Mouse (Mus musculus) midbrain, embryonic 14.5 days (tissue): ENCODE results near the gene Col20a1. TPM values are rescaled to one million over a fixed set of nuclear protein-coding genes. Genes with fewer than 3 reads are reported as not detected.
A peak's percentile ranks its signal among the peaks of the same experiment; 100 is the strongest.

Source experiments
- ATAC-seq: fragments of 200-750 bp; cut with Nextera tagmentation; 2 replicates; pipeline ENCODE4 v1.8.0; 2017; ENCODE audit warnings: moderate number of reproducible peaks, moderate library complexity; ENCODE audit not compliant: low FRiP score, low TSS enrichment
- DNase-seq: peaks from one replicate; pipeline ENCODE4 v3.0.0-alpha.2; 2015
- H3K27ac ChIP-seq: fragments of 300-500 bp; sonication (generic); replicated peaks from 2 replicates; pipeline ENCODE4 v1.5.1; 2014; ENCODE audit warnings: mild to moderate bottlenecking, low read depth, low read length, moderate library complexity
- H3K27me3 ChIP-seq: fragments of 300-500 bp; sonication (generic); 2 replicates; pipeline ENCODE4 v1.6.1; 2014; ENCODE audit warnings: low read length, control low read depth, mixed read lengths; ENCODE audit not compliant: control insufficient read depth, insufficient read depth
- H3K36me3 ChIP-seq: fragments of 300-500 bp; sonication (generic); 2 replicates; pipeline ENCODE4 v1.6.1; 2014; ENCODE audit warnings: low read length, control low read depth; ENCODE audit not compliant: control insufficient read depth, insufficient read depth
- H3K4me1 ChIP-seq: fragments of 300-500 bp; sonication (generic); 2 replicates; pipeline ENCODE4 v1.6.1; 2014; ENCODE audit warnings: mild to moderate bottlenecking, antibody characterized with exemption, low read length, control low read depth; ENCODE audit not compliant: control insufficient read depth, insufficient read depth
- H3K4me2 ChIP-seq: fragments of 300-500 bp; sonication (generic); 2 replicates; pipeline ENCODE4 v1.6.1; 2014; ENCODE audit warnings: mild to moderate bottlenecking, low read length, moderate library complexity
- H3K4me3 ChIP-seq: fragments of 300-500 bp; sonication (generic); replicated peaks from 2 replicates; pipeline ENCODE4 v1.5.1; 2014; ENCODE audit warnings: low read depth, low read length
- H3K9ac ChIP-seq: fragments of 300-500 bp; sonication (generic); replicated peaks from 2 replicates; pipeline ENCODE4 v1.6.1; 2014; ENCODE audit warnings: mild to moderate bottlenecking, low read length, moderate library complexity
- H3K9me3 ChIP-seq: fragments of 300-500 bp; sonication (generic); 2 replicates; pipeline ENCODE4 v1.6.1; 2016; ENCODE audit warnings: low read length, control low read depth, mixed read lengths; ENCODE audit not compliant: control insufficient read depth
- WGBS: fragments of 180-500 bp; shearing (Covaris S2); extraction: QIAGEN DNeasy Blood & Tissue Kit; methylation state at CpG from one replicate; pipeline ENCODE4 v1.1.7; 2014; 5-methylcytosine and 5-hydroxymethylcytosine counted together
- polyA plus RNA-seq: library from polyadenylated mRNA; unstranded; fragments of >200 nt; fragmentation: Nextera tagmentation; extraction: Ambion mirVana; gene quantifications from 2 replicates; pipeline ENCODE4 v1.2.1, GENCODE M21; 2014

Gene Col20a1
- polyA plus RNA-seq, 1 experiment from 2014 or later: 0.16 TPM

DNA sequence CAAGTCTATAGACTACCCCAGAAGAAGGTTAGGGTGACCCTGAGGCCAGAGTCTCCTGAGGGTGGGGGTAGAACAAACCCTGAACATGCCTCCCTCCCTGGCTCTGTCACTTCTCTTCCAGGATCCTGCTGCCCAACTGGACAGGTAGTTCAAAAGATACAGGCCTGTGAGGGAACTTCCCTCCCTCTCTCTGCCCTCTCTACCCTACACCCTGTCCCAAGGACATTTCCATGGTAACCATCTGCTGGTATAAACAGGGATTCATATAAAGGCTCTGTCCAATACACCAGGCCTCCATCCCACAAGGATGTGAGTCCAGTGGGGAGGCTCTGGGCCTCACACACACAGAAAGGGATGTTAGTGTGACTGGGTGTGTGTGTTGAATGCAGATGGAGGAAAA is 56.0 kb downstream of the Col20a1 start:
- no peak overlapping the region; the same call in 1 of the 2 replicates for H3K4me2 ChIP-seq
- DNase-seq: peak; percentile 53

DNA sequence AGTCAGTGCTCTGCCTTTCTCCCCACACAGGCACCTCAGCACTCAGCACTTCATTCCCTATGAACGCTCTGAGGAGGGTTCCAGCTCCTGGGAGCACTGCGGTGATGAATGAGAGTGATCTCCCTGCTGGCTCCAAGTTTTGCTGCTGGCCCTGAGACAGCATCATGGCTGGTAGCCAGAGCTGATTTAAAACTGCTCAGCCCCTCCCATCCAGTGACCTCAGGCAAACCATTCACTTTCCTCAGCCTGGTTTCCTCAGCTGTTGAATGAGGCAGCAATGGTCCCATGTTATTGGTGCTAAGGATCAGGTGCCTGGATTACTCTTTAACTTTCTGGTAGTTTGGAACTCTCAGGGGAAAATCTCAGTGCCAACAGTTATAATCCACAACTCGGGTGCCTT is 57.1 kb downstream of the Col20a1 start, which contains the start of gene Chrna4:
Gene Chrna4, minus strand, starts transcription at position 110 of the 400 bp plus-strand sequence.
- H3K9ac ChIP-seq: peak within 1 kb of the TSS; percentile 26; the same call in 1 of the 2 replicates
- no peak for ATAC-seq
- 38% methylated on average over 3 of the region's 3 CpGs for WGBS
- H3K27ac ChIP-seq: peak within 1 kb of the TSS; percentile 70
- no peak within 1 kb of the TSS for H3K4me3 ChIP-seq
- H3K36me3 ChIP-seq: no peaks in the 10 kb centered on the region
- no peaks in the 10 kb centered on the region for H3K27me3 ChIP-seq
- peaks cover 39% of the 10 kb centered on the region for H3K4me1 ChIP-seq
- H3K4me2 ChIP-seq: no peak within 1 kb of the TSS; the same call in 1 of the 2 replicates
- H3K9me3 ChIP-seq: no peaks in the 10 kb centered on the region
- DNase-seq: peak; percentile 62

More for the DNA sequence above, 56.0 kb downstream of the Col20a1 start:
- Histone ChIP-seq H3K36me3 (no peaks in the 10 kb centered on the region), H3K9ac (peak overlapping the region; percentile 26; the same call in 1 of the 2 replicates), H3K27ac (peak overlapping the region; percentile 70), H3K4me3 (no peak overlapping the region), H3K27me3 (no peaks in the 10 kb centered on the region), H3K9me3 (no peaks in the 10 kb centered on the region), H3K4me1 (peaks cover 46% of the 10 kb centered on the region)
- ATAC-seq: 0 out of 2 replicates have a peak, but pooled peaks have one; percentile 9

DNA sequence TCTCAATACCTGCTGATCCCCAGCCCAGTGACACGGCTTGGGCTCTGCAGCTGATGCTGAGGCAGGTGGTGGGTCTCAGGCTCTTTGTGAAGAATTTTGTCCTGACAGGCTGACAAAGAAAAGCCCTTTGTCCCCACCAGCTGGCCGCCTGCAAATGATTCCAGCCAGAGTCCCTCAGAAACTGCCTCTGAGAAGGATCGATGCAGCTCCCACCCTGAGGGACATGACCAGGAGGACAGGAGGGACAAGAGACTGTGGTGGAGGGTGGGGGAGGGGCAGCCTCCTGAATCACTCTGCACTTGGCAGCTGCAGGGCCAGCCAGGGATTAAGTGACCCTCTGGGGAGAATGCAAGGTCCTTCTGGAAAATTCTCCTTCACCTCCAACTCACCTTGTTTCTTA is 57.7 kb downstream of the Col20a1 start:
- no peaks in the 10 kb centered on the region for H3K36me3 ChIP-seq
- H3K4me3 ChIP-seq: no peak overlapping the region
- H3K4me2 ChIP-seq: no peak overlapping the region
- DNase-seq (peak; percentile 53), ATAC-seq (no peak)
- peaks cover 39% of the 10 kb centered on the region for H3K4me1 ChIP-seq
- WGBS: 3% methylated on average over 3 of the region's 3 CpGs
- no peaks in the 10 kb centered on the region for H3K9me3 ChIP-seq
- H3K27ac ChIP-seq: peak overlapping the region; percentile 63; the same call in 1 of the 2 replicates
- no peak overlapping the region for H3K9ac ChIP-seq
- H3K27me3 ChIP-seq: no peaks in the 10 kb centered on the region

DNA sequence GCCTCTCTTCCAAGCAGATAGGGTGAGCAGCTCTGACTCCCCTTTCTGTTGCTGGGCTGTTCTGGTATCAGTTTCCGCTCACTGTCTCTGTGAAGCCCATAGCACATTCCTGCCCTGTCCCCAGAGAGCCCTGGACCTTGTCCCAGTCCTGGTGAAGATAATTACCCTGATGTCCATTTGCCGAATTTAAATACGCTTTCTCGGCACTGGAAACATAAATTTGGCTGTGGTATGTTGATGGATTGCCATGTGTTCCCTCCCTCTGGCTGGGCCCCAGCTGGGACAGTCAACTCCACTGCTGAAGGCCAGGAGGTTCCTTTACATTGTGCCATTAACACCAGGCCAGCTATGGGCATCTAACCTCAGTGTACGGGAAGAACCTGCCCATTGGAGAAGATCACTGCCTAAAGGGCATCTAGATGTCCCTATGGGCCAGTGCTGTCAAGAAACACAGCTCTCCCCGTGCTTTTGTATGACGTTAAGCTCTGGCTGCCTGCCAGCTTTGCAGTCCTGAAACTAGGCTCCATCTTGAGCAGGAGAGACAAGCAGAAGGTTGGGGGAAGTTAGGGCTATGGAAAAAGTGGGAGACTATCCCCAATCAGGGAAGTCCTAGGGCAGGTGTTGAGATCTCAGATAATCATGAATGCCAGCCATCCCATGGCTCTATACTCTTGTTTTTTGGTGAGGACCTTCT is 62.1 kb downstream of the Col20a1 start:
- 60% methylated on average over 7 of the region's 7 CpGs for WGBS
- Histone ChIP-seq H3K27ac (no peak overlapping the region), H3K4me3 (no peak overlapping the region), H3K4me2 (no peak overlapping the region), H3K36me3 (no peaks in the 10 kb centered on the region), H3K27me3 (no peaks in the 10 kb centered on the region), H3K9ac (no peak overlapping the region), H3K9me3 (no peaks in the 10 kb centered on the region), H3K4me1 (peaks cover 14% of the 10 kb centered on the region)
- DNase-seq (no peak), ATAC-seq (no peak)

DNA sequence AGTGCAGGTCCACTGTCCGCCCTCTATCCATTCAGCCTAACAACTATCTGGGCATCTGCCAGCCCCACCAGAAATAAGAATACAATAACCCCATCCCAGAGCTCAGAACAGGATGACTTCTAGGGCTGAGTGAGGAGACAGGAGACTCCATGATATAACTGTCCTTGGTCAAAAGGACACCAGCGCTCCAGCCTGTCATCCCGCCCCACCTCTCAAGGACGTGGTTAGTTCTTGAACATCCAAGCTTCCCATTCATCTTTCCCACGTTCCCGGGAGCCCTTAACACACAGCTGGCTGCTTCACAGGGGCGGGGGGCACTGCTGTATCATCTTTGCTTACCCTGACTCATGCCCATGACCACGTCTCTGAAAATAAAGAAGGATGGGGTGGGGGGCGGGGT is 62.7 kb downstream of the Col20a1 start:
- 81% methylated on average over 9 of the region's 9 CpGs for WGBS
- Histone ChIP-seq H3K4me3 (no peak overlapping the region), H3K9ac (no peak overlapping the region), H3K27me3 (no peaks in the 10 kb centered on the region), H3K4me1 (peaks cover 8% of the 10 kb centered on the region), H3K36me3 (no peaks in the 10 kb centered on the region), H3K9me3 (no peaks in the 10 kb centered on the region), H3K4me2 (no peak overlapping the region), H3K27ac (no peak overlapping the region)
- DNase-seq (no peak), ATAC-seq (no peak)

DNA sequence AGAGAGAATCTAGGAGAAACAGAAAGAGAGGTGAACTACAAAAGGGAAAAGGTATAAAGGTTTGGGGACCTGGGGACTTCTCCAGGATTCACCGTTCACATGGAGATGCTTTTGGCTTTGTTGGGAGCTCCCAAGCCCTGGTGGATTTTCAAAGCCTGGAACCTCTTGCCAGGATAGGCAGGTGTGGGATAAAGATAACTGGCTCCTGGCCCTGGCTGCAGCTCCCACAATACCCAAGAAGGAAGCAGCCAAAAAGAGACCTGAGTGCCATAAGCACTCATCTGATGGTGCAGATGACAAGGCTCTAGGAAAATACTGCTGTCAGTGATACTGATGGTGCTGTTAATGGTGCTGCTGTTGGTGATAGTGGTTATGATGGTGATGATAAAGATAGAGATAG is 65.8 kb downstream of the Col20a1 start:
- DNase-seq (no peak), ATAC-seq (no peak)
- WGBS: 92% methylated on average over 1 of the region's 1 CpGs
- H3K27ac ChIP-seq: no peak overlapping the region
- peaks cover 8% of the 10 kb centered on the region for H3K4me1 ChIP-seq
- no peak overlapping the region for H3K4me3 ChIP-seq
- H3K27me3 ChIP-seq: no peaks in the 10 kb centered on the region
- H3K4me2 ChIP-seq: no peak overlapping the region
- H3K9ac ChIP-seq: no peak overlapping the region
- no peaks in the 10 kb centered on the region for H3K36me3 ChIP-seq
- no peaks in the 10 kb centered on the region for H3K9me3 ChIP-seq

DNA sequence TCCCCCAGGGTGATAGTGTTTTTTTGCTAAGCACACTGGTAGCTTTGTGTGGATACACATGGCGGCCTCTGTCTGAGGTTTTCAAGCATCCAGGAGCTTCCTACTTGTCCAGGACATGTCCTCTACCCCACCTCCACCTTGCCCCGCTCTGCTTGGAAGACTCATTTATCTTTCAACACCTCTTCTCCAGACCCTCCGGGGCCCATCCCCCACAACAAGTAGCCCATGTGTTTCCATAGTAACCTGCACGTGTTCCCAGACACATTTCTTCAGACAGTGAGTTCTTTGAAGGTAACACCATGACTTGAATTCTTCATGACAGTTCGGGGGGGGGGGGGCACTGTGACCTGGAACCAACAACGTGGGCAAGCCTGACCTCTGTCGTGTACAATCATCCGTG is 71.0 kb downstream of the Col20a1 start:
- H3K4me2 ChIP-seq: no peak overlapping the region
- H3K9ac ChIP-seq: no peak overlapping the region
- H3K27me3 ChIP-seq: no peaks in the 10 kb centered on the region
- no peaks in the 10 kb centered on the region for H3K9me3 ChIP-seq
- DNase-seq (peak; percentile 81), ATAC-seq (peak; percentile 70)
- no peak overlapping the region for H3K4me3 ChIP-seq
- H3K27ac ChIP-seq: peak overlapping the region; percentile 60
- H3K4me1 ChIP-seq: peaks cover 23% of the 10 kb centered on the region
- WGBS: 34% methylated on average over 8 of the region's 8 CpGs
- no peaks in the 10 kb centered on the region for H3K36me3 ChIP-seq

DNA sequence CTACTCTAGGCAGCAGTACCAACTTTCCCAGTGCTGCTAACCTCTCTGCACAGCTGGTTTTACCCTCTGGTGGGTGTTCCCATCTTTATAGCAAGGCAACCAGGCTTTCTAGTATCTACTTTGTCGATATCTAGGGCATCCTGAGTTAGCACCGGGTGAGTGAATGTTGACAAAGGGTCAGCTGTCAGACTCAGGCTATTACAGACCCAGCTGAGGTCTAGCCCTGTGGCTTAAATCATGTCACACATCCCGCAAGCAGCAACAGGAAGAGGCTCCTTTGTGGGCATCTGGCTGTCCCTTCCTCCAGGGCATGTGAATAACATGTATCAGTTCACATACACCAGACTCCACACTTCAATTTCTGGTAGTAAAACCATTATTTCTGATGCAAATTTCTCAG is 71.9 kb downstream of the Col20a1 start:
- Histone ChIP-seq H3K9ac (no peak overlapping the region), H3K36me3 (no peaks in the 10 kb centered on the region), H3K4me3 (no peak overlapping the region), H3K27ac (peak overlapping the region; percentile 60), H3K9me3 (no peaks in the 10 kb centered on the region), H3K4me1 (peaks cover 23% of the 10 kb centered on the region), H3K4me2 (no peak overlapping the region), H3K27me3 (no peaks in the 10 kb centered on the region)
- ATAC-seq (no peak), DNase-seq (no peak)
- 49% methylated on average over 3 of the region's 3 CpGs for WGBS

DNA sequence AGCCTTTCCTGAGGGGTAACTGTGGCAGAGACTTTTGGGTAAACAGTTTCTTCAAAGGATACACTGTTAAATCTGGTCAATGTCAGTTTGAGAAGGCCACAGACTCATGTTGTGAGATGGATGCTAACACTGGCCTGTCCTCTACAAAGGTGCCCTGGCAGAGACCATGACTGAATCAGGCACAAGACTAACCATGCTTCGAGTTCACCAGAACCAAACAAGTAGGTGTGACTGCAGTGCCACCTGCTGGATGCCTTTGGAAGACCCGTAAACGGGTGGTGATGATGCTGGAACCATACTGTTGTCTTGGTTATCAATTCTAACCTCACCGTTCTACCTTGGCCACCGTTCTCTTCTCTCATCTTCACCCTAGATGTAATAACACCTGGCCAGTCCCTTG is 73.8 kb downstream of the Col20a1 start:
- ATAC-seq (no peak; the same call in 1 of the 2 replicates), DNase-seq (peak; percentile 94)
- Histone ChIP-seq H3K4me3 (no peak overlapping the region), H3K9me3 (no peaks in the 10 kb centered on the region), H3K27me3 (no peaks in the 10 kb centered on the region), H3K36me3 (no peaks in the 10 kb centered on the region), H3K4me1 (peaks cover 23% of the 10 kb centered on the region), H3K4me2 (no peak overlapping the region), H3K9ac (no peak overlapping the region), H3K27ac (no peak overlapping the region)
- whole genome bisulfite sequencing: 20% methylated on average over 5 of the region's 5 CpGs
